Mouse (Mus musculus): ENCODE data around the gene Gpr152. TPM values are rescaled to one million over a fixed set of nuclear protein-coding genes. Genes with fewer than 3 reads are reported as not detected.

Gpr152 gene
- polyA plus RNA-seq, 1 experiment from 2014 or later = not detected

DNA sequence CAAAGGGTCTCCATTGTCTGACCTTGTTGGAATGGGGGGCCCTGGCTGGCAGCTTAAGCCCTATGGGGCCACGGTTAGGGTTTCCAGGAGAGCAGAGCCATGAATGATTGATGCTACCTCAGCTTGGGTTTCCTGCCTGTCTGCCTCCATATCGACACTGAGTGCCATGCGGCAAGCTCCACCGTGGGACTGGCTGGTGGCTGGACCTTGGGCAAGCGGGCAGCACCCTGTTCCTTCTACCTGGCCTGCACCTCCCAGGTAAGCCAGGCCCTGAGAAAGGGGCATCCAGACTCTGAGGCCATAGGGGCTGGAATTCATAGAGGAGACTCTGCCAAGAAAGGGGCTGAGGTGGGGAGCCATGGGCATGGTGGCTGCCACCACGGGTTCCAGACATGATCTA lies 560 bp downstream of the Gpr152 start:
- WGBS = 86% methylated on average over 6 of the region's 6 CpGs
- H3K9me3 ChIP-seq (replicated peaks) = no peaks in the 10 kb centered on the region
- H3K27ac ChIP-seq = peak overlapping the region; percentile 21; the same call in 1 of the 2 replicates
- no peak overlapping the region for H3K4me3 ChIP-seq
- no peak for DNase-seq (ENCODE audit: low spot score)
- H3K27me3 ChIP-seq (ENCODE audit: low read depth, poor library complexity, severe bottlenecking) = peaks cover 4% of the 10 kb centered on the region; the same call in 1 of the 2 replicates
- no peaks in the 10 kb centered on the region for H3K36me3 ChIP-seq
- 0 out of 2 replicates have a peak, but pooled peaks cover 9% of the 10 kb centered on the region for H3K4me1 ChIP-seq

DNA sequence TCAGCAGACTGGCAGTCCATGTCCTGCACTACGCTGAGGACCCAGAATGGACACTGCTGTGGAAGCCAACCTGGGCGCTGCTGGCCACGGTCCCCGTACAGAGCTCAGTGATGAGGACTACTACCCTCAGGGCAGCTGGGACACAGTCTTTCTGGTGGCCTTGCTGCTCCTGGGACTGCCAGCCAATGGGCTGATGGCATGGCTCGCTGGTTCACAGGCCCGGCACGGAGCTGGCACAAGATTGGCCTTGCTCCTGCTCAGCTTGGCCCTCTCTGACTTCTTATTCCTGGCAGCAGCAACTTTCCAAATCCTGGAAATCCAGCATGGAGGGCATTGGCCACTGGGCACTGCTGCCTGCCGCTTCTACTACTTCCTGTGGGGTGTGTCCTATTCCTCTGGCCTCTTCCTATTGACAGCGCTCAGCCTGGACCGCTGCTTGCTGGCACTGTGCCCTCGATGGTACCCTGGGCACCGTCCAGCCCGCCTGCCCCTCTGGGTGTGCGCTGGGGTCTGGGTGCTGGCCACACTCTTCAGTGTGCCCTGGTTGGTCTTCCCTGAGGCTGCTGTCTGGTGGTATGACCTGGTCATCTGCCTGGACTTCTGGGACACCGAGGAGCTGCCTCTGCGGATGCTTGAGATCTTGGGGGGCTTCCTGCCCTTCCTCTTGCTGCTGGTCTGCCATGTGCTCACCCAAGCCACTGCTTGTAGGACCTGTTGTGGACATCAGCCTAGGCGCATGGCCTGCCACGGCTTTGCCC lies 3.0 kb downstream of the Gpr152 start:
- Histone ChIP-seq H3K27ac (no peak overlapping the region), H3K4me1 (peaks cover 22% of the 10 kb centered on the region), H3K4me3 (no peak overlapping the region), H3K36me3 (no peaks in the 10 kb centered on the region), H3K9me3 (replicated peaks) (no peaks in the 10 kb centered on the region), H3K27me3 (ENCODE audit: low read depth, poor library complexity, severe bottlenecking) (no peaks in the 10 kb centered on the region)
- WGBS = 91% methylated on average over 18 of the region's 18 CpGs
- no peak for DNase-seq (ENCODE audit: low spot score)

DNA sequence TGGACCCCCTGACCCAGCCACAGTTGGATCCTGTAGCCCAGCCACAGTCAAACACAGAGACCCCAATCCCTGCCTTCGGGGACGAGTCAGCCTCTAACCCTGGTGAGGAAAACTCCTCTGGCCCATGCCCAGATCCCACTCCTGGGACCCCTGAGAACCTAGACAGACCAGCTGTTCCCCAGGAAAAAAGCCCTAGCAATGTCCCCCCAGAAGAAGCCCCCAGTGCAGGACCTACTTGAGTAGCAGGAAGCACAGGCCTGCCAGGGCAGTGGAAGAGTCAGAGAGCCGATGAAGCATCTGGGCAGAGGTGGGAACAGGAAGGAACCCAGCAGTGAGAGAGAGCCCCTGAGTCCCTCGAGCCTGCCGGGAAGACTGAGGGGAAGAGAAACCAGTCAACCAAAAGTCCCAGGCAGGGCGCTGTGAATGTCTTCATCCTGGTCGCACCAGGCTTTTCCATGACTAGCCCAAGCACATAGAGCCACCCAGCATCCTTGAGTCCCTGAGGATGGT lies 4.2 kb downstream of the Gpr152 start, which contains the start of gene Cabp4:
Gene Cabp4 (minus strand): TSS at position 275 of the 510 bp plus-strand sequence.
- no peak within 1 kb of the TSS for H3K27ac ChIP-seq
- peaks cover 31% of the 10 kb centered on the region for H3K4me1 ChIP-seq
- no peak within 1 kb of the TSS for H3K4me3 ChIP-seq
- H3K9me3 ChIP-seq (replicated peaks) = no peaks in the 10 kb centered on the region
- no peaks in the 10 kb centered on the region for H3K27me3 ChIP-seq (ENCODE audit: low read depth, poor library complexity, severe bottlenecking)
- no peaks in the 10 kb centered on the region for H3K36me3 ChIP-seq
- no peak for DNase-seq (ENCODE audit: low spot score)
- 82% methylated on average over 7 of the region's 7 CpGs for WGBS

DNA sequence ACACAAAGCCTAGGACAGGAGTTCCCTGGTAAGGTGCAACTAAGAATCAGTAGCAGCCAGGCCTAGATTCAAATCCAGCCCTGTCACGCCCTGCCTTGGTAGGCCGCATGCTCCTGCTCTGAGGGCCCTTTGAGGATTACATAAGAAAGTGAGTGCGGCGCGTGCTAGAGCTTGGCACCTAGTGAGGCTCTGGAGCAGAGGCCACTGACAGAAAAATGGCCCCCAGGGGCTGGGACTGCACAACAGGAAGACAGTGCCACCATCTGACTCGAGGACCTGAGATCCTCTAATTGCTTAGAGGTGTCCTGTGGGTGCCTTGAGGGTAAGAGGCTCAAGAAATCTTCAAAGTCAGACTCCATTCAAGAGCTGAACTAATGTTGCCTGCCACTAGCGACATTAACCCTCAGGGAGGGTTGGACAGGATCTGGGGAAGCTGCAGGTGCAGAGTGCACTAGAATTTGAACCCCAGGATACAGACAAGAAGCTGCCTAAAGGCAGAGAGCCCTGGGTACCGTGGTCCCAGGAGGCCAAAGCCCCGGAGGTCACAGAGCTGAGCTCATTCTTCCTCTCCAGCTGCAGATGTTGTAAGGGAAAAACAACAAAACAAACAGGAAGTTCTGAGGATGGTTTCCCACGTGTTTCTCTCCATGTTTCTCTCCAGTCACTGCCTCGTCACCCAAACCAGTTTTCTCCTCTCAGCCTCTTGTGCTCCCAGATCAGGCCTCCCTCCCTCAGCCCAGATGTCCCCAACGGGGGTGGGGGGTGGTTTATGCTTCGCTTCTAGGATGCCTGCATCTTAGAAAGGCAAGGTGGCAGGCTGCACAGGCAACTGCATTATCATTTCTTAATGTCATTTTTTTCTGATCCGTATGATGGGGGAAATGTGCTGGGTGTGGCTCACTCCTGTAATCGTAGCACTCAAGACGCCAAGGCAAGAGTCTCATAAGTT lies 5.2 kb downstream of the Gpr152 start:
- 85% methylated on average over 16 of the region's 16 CpGs for WGBS

GRCm38 (mm10) chr19:4145936-4146335 lies 6.3 kb downstream of the Gpr152 start:
- WGBS = 95% methylated on average over 5 of the region's 5 CpGs
- Histone ChIP-seq H3K4me1 (peaks cover 50% of the 10 kb centered on the region), H3K27me3 (ENCODE audit: low read depth, poor library complexity, severe bottlenecking) (no peaks in the 10 kb centered on the region), H3K36me3 (peaks cover 13% of the 10 kb centered on the region), H3K4me3 (no peak overlapping the region), H3K9me3 (replicated peaks) (no peaks in the 10 kb centered on the region), H3K27ac (no peak overlapping the region)
- no peak for DNase-seq (ENCODE audit: low spot score)

More for the DNA sequence above, 5.2 kb downstream of the Gpr152 start:
- no peak for DNase-seq (ENCODE audit: low spot score)
- no peak overlapping the region for H3K27ac ChIP-seq
- peaks cover 2% of the 10 kb centered on the region for H3K36me3 ChIP-seq
- no peaks in the 10 kb centered on the region for H3K27me3 ChIP-seq (ENCODE audit: low read depth, poor library complexity, severe bottlenecking)
- H3K9me3 ChIP-seq (replicated peaks) = no peaks in the 10 kb centered on the region
- no peak overlapping the region for H3K4me3 ChIP-seq
- H3K4me1 ChIP-seq = peaks cover 41% of the 10 kb centered on the region

- Histone ChIP-seq H3K9me3 (replicated peaks) (no peaks in the 10 kb centered on the region), H3K27ac (no peak overlapping the region), H3K4me1 (peaks cover 50% of the 10 kb centered on the region), H3K27me3 (ENCODE audit: low read depth, poor library complexity, severe bottlenecking) (no peaks in the 10 kb centered on the region), H3K36me3 (peaks cover 19% of the 10 kb centered on the region), H3K4me3 (no peak overlapping the region)
- DNase-seq (ENCODE audit: low spot score) = no peak
- WGBS = 68% methylated on average over 12 of the region's 12 CpGs
These were observed 6.9 kb downstream of the Gpr152 start for GRCm38 (mm10) chr19:4146366-4147021.

GRCm38 (mm10) chr19:4147022-4147405 lies 7.4 kb downstream of the Gpr152 start:
- Histone ChIP-seq H3K27ac (no peak overlapping the region), H3K27me3 (ENCODE audit: low read depth, poor library complexity, severe bottlenecking) (no peaks in the 10 kb centered on the region), H3K36me3 (peaks cover 24% of the 10 kb centered on the region), H3K9me3 (replicated peaks) (no peaks in the 10 kb centered on the region), H3K4me1 (peaks cover 50% of the 10 kb centered on the region), H3K4me3 (no peak overlapping the region)
- DNase-seq (ENCODE audit: low spot score) = no peak
- 61% methylated on average over 3 of the region's 3 CpGs for WGBS

GRCm38 (mm10) chr19:4147782-4148490 lies 8.3 kb downstream of the Gpr152 start:
- peak overlapping the region; percentile 90 for H3K4me3 ChIP-seq
- 38% methylated on average over 9 of the region's 9 CpGs for WGBS

DNA sequence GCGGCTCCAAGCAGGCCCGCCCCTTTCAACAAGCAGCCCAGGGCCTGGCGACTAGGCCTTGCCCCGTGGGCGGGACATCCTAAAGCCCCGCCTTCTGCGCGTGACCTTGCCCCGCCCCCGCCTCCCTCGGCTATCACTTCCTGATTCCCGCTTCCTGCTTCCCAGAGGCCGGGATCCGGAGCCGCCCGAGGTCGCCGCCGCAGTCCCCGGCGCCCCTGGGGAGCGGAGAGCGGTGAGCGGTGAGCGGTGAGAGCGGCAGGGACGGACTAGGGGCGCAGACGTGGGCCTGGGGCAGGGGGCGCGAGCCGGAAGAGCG lies 8.9 kb downstream of the Gpr152 start, which contains the start of gene Coro1b:
Gene Coro1b (plus strand): TSS at position 129 of the 316 bp plus-strand sequence.
- peak; percentile 97 for DNase-seq (ENCODE audit: low spot score)
- no peaks in the 10 kb centered on the region for H3K27me3 ChIP-seq (ENCODE audit: low read depth, poor library complexity, severe bottlenecking)
- H3K4me1 ChIP-seq = peaks cover 49% of the 10 kb centered on the region
- peak within 1 kb of the TSS; percentile 90 for H3K4me3 ChIP-seq
- peak within 1 kb of the TSS; percentile 90 for H3K27ac ChIP-seq
- under 1% methylated on average over 24 of the region's 33 CpGs for WGBS
- H3K9me3 ChIP-seq (replicated peaks) = no peaks in the 10 kb centered on the region
- H3K36me3 ChIP-seq = peaks cover 39% of the 10 kb centered on the region

More at GRCm38 (mm10) chr19:4147782-4148490, 8.3 kb downstream of the Gpr152 start:
- Histone ChIP-seq H3K36me3 (peaks cover 33% of the 10 kb centered on the region), H3K4me1 (peaks cover 47% of the 10 kb centered on the region), H3K9me3 (replicated peaks) (no peaks in the 10 kb centered on the region), H3K27ac (peak overlapping the region; percentile 90), H3K27me3 (ENCODE audit: low read depth, poor library complexity, severe bottlenecking) (no peaks in the 10 kb centered on the region)
- no peak for DNase-seq (ENCODE audit: low spot score)

GRCm38 (mm10) chr19:4148819-4149218 lies 9.2 kb downstream of the Gpr152 start:
- Histone ChIP-seq H3K4me3 (peak overlapping the region; percentile 90), H3K27ac (peak overlapping the region; percentile 90), H3K27me3 (ENCODE audit: low read depth, poor library complexity, severe bottlenecking) (no peaks in the 10 kb centered on the region), H3K36me3 (peaks cover 42% of the 10 kb centered on the region), H3K9me3 (replicated peaks) (no peaks in the 10 kb centered on the region), H3K4me1 (peaks cover 46% of the 10 kb centered on the region)
- DNase-seq (ENCODE audit: low spot score) = no peak
- 2% methylated on average over 6 of the region's 8 CpGs for WGBS

GRCm38 (mm10) chr19:4149283-4149682 lies 9.7 kb downstream of the Gpr152 start:
- Histone ChIP-seq H3K4me1 (peaks cover 44% of the 10 kb centered on the region), H3K4me3 (peak overlapping the region; percentile 90), H3K9me3 (replicated peaks) (no peaks in the 10 kb centered on the region), H3K27ac (peak overlapping the region; percentile 90; the same call in 1 of the 2 replicates), H3K36me3 (peaks cover 45% of the 10 kb centered on the region), H3K27me3 (ENCODE audit: low read depth, poor library complexity, severe bottlenecking) (no peaks in the 10 kb centered on the region)
- WGBS = 89% methylated on average over 11 of the region's 11 CpGs
- DNase-seq (ENCODE audit: low spot score) = no peak
